Mouse (Mus musculus) intestine, embryonic 14.5 days (tissue): ENCODE measurements around the gene Hcrtr1. TPM values are rescaled to one million over a fixed set of nuclear protein-coding genes. Genes with fewer than 3 reads are reported as not detected.

Experiments
- ATAC-seq: fragments of 200-750 bp; cut with Nextera tagmentation; replicated peaks from 2 replicates; pipeline ENCODE4 v1.8.0; 2017; ENCODE audit warnings: low read depth, moderate number of reproducible peaks, moderate TSS enrichment, moderate library complexity; ENCODE audit not compliant: low FRiP score, low TSS enrichment
- DNase-seq: peaks from one replicate; pipeline ENCODE4 v3.0.0-alpha.2; 2018; ENCODE audit warnings: low spot score
- H3K27ac ChIP-seq: fragments of 300-500 bp; sonication (generic); 2 replicates; pipeline ENCODE4 v1.5.1; 2014; ENCODE audit warnings: low read depth, mild to moderate bottlenecking, control low read depth
- H3K27me3 ChIP-seq: fragments of 300-500 bp; sonication (generic); replicated peaks from 2 replicates; pipeline ENCODE4 v1.6.1; 2014; ENCODE audit warnings: low read length, control low read depth; ENCODE audit not compliant: control insufficient read depth, insufficient read depth
- H3K36me3 ChIP-seq: fragments of 300-500 bp; sonication (generic); 2 replicates; pipeline ENCODE4 v1.6.1; 2014; ENCODE audit warnings: low read length, control low read depth; ENCODE audit not compliant: control insufficient read depth, insufficient read depth
- H3K4me1 ChIP-seq: fragments of 300-500 bp; sonication (generic); replicated peaks from 2 replicates; pipeline ENCODE4 v1.6.1; 2014; ENCODE audit warnings: low read length, control low read depth, mixed read lengths; ENCODE audit not compliant: control insufficient read depth, insufficient read depth
- H3K4me2 ChIP-seq: fragments of 300-500 bp; sonication (generic); 2 replicates; pipeline ENCODE4 v1.6.1; 2014; ENCODE audit warnings: low read length
- H3K4me3 ChIP-seq: fragments of 300-500 bp; sonication (generic); 2 replicates; pipeline ENCODE4 v1.5.1; 2014; ENCODE audit warnings: low read depth, low read length, control low read depth, mixed read lengths
- H3K9ac ChIP-seq: fragments of 300-500 bp; sonication (generic); 2 replicates; pipeline ENCODE4 v1.6.1; 2014; ENCODE audit warnings: mild to moderate bottlenecking, low read length
- H3K9me3 ChIP-seq: fragments of 300-500 bp; sonication (generic); 2 replicates; pipeline ENCODE4 v1.6.1; 2016; ENCODE audit warnings: low read length, control low read depth; ENCODE audit not compliant: control insufficient read depth
- WGBS: fragments of 180-500 bp; shearing (Covaris S2); extraction: QIAGEN DNeasy Blood & Tissue Kit; methylation state at CpG from one replicate; pipeline ENCODE4 v1.1.7; 2014; 5-methylcytosine and 5-hydroxymethylcytosine counted together
- polyA plus RNA-seq: library from polyadenylated mRNA; unstranded; fragments of >200 nt; fragmentation: Nextera tagmentation; extraction: Ambion mirVana; gene quantifications from 2 replicates; pipeline ENCODE4 v1.2.1, GENCODE M21; 2014

Gene Hcrtr1
- polyA plus RNA-seq, 1 experiment from 2014 or later: not detected

GRCm38 (mm10) chr4:130085246-130085820 is 53.8 kb downstream of the Hcrtr1 start:
- no peak overlapping the region for H3K9ac ChIP-seq
- no peak overlapping the region for H3K27ac ChIP-seq
- no peak for DNase-seq
- H3K4me3 ChIP-seq: no peak overlapping the region
- WGBS: 69% methylated on average over 12 of the region's 12 CpGs
- 0 out of 2 replicates have a peak, but pooled peaks cover 2% of the 10 kb centered on the region for H3K4me1 ChIP-seq
- H3K36me3 ChIP-seq: 0 out of 2 replicates have a peak, but pooled peaks cover 4% of the 10 kb centered on the region
- no peak for ATAC-seq
- H3K27me3 ChIP-seq: 0 out of 2 replicates have a peak, but pooled peaks cover 5% of the 10 kb centered on the region
- H3K4me2 ChIP-seq: no peak overlapping the region
- no peaks in the 10 kb centered on the region for H3K9me3 ChIP-seq

GRCm38 (mm10) chr4:130084331-130084945 is 54.7 kb downstream of the Hcrtr1 start:
- no peak for ATAC-seq

GRCm38 (mm10) chr4:130082211-130082610 is 56.9 kb downstream of the Hcrtr1 start:
- no peak for ATAC-seq
- Histone ChIP-seq H3K4me3 (no peak overlapping the region), H3K9ac (no peak overlapping the region), H3K27me3 (no peaks in the 10 kb centered on the region), H3K4me1 (0 out of 2 replicates have a peak, but pooled peaks cover 2% of the 10 kb centered on the region), H3K4me2 (no peak overlapping the region), H3K36me3 (no peaks in the 10 kb centered on the region), H3K27ac (no peak overlapping the region), H3K9me3 (no peaks in the 10 kb centered on the region)
- 41% methylated on average over 9 of the region's 9 CpGs for WGBS
- no peak for DNase-seq

More at GRCm38 (mm10) chr4:130084331-130084945, 54.7 kb downstream of the Hcrtr1 start:
- 57% methylated on average over 7 of the region's 7 CpGs for WGBS
- H3K36me3 ChIP-seq: no peaks in the 10 kb centered on the region
- no peak overlapping the region for H3K4me2 ChIP-seq
- H3K9ac ChIP-seq: no peak overlapping the region
- H3K27me3 ChIP-seq: 0 out of 2 replicates have a peak, but pooled peaks cover 5% of the 10 kb centered on the region
- no peak overlapping the region for H3K4me3 ChIP-seq
- H3K27ac ChIP-seq: no peak overlapping the region
- no peak for DNase-seq
- 0 out of 2 replicates have a peak, but pooled peaks cover 2% of the 10 kb centered on the region for H3K4me1 ChIP-seq
- H3K9me3 ChIP-seq: no peaks in the 10 kb centered on the region

GRCm38 (mm10) chr4:130081345-130082190 is 57.6 kb downstream of the Hcrtr1 start:
- Histone ChIP-seq H3K4me1 (0 out of 2 replicates have a peak, but pooled peaks cover 2% of the 10 kb centered on the region), H3K9ac (no peak overlapping the region), H3K27me3 (no peaks in the 10 kb centered on the region), H3K36me3 (no peaks in the 10 kb centered on the region), H3K27ac (no peak overlapping the region), H3K4me3 (no peak overlapping the region), H3K4me2 (no peak overlapping the region), H3K9me3 (no peaks in the 10 kb centered on the region)
- ATAC-seq: no peak
- no peak for DNase-seq
- 68% methylated on average over 19 of the region's 19 CpGs for WGBS

Other genes starting within 250 kb of the Hcrtr1 start
- gene Spocd1, start 210.1 kb downstream of the Hcrtr1 start, polyA plus RNA-seq: 0.15 TPM in 1 of 2 replicates, not detected in the other
- gene Adgrb2, start 154.5 kb downstream of the Hcrtr1 start, polyA plus RNA-seq: 2.7 and 2.9 TPM in 2 replicates
- 55.1 and 56.9 TPM in 2 replicates for gene Col16a1, start 91.5 kb downstream of the Hcrtr1 start, polyA plus RNA-seq
- 70.4 and 74.5 TPM in 2 replicates for gene Pef1, start 36.8 kb downstream of the Hcrtr1 start, polyA plus RNA-seq
- gene Tinagl1, start 35.8 kb upstream of the Hcrtr1 start, polyA plus RNA-seq: 27.0 and 39.6 TPM in 2 replicates
- gene Gm853, start 83.0 kb upstream of the Hcrtr1 start, polyA plus RNA-seq: not detected in 2 replicates
- gene Serinc2, start 139.8 kb upstream of the Hcrtr1 start, polyA plus RNA-seq: 24.1 and 25.3 TPM in 2 replicates
- gene Fabp3, start 169.2 kb upstream of the Hcrtr1 start, polyA plus RNA-seq: 5.5 and 6.6 TPM in 2 replicates
- not detected in 2 replicates for gene Gm10570, start 169.3 kb upstream of the Hcrtr1 start, polyA plus RNA-seq
- gene Zcchc17, start 220.6 kb upstream of the Hcrtr1 start, polyA plus RNA-seq: 62.9 and 68.7 TPM in 2 replicates
- 155 and 166 TPM in 2 replicates for gene Snrnp40, start 220.8 kb upstream of the Hcrtr1 start, polyA plus RNA-seq